Mouse (Mus musculus) MEL (cell line): ENCODE results near the gene 4932411N23Rik. TPM values are rescaled to one million over a fixed set of nuclear protein-coding genes. Genes with fewer than 3 reads are reported as not detected.
"Not testable (repeated sequence)": the region's sequence is repeated elsewhere in the genome, so short reads cannot be mapped to it uniquely, and the experiment has no call there.

Experiments
- DNase-seq: peaks from one replicate; pipeline ENCODE4 v3.0.0; 2011; ENCODE audit warnings: low read depth, low spot score
- H3K27ac ChIP-seq: 2 replicates; pipeline ENCODE4 v1.5.1; 2012; ENCODE audit warnings: low read depth, mild to moderate bottlenecking, control low read depth, low read length, moderate library complexity; ENCODE audit not compliant: control insufficient read depth
- H3K27me3 ChIP-seq, 2 experiments: fragments of 150-350 bp in 1 of 2; sonication (generic) in 1 of 2; 2 replicates each; pipeline ENCODE4 v1.6.1; 2012; ENCODE audit warnings: low read length in 2 of 2, mild to moderate bottlenecking in 2 of 2, improper control_type of control experiment in 1 of 2, moderate library complexity in 1 of 2; ENCODE audit not compliant: insufficient read depth in 2 of 2, control insufficient read depth in 1 of 2
- H3K36me3 ChIP-seq, 2 experiments: 2 replicates each; pipeline ENCODE4 v1.6.1; 2012 to 2014; ENCODE audit warnings: low read length in 2 of 2, improper control_type of control experiment in 1 of 2, inconsistent platforms in 1 of 2, mild to moderate bottlenecking in 1 of 2; ENCODE audit not compliant: insufficient read depth in 2 of 2, control insufficient read depth in 1 of 2
- H3K4me1 ChIP-seq, 2 experiments: fragments of 150-350 bp in 1 of 2; sonication (generic) in 1 of 2; 2 replicates each; pipeline ENCODE4 v1.6.1; 2012; ENCODE audit warnings: low read length in 2 of 2, improper control_type of control experiment in 1 of 2, mild to moderate bottlenecking in 1 of 2; ENCODE audit not compliant: insufficient read depth in 2 of 2, control insufficient read depth in 1 of 2
- H3K4me3 ChIP-seq, 2 experiments: fragments of 150-350 bp in 1 of 2; sonication (generic) in 1 of 2; 2 replicates each; pipeline ENCODE4 v1.5.1; 2012; ENCODE audit warnings: low read depth in 2 of 2, low read length in 2 of 2, mild to moderate bottlenecking in 2 of 2, moderate library complexity in 2 of 2, control low read depth in 1 of 2, improper control_type of control experiment in 1 of 2; ENCODE audit not compliant: control insufficient read depth in 1 of 2, insufficient read depth in 1 of 2
- H3K79me2 ChIP-seq: 2 replicates; pipeline ENCODE4 v1.6.1; 2012; ENCODE audit warnings: mild to moderate bottlenecking, low read length, moderate library complexity; ENCODE audit not compliant: control insufficient read depth, poor library complexity, insufficient read depth
- H3K9ac ChIP-seq: 2 replicates; pipeline ENCODE4 v1.6.1; 2012; ENCODE audit warnings: low read depth, mild to moderate bottlenecking, control low read depth, low read length, moderate library complexity; ENCODE audit not compliant: control insufficient read depth, poor library complexity, severe bottlenecking
- H3K9me3 ChIP-seq: fragments of 150-350 bp; sonication (generic); replicated peaks from 2 replicates; pipeline ENCODE4 v1.6.1; 2012; ENCODE audit warnings: mild to moderate bottlenecking, low read length, improper control_type of control experiment, moderate library complexity; ENCODE audit not compliant: insufficient read depth
- EP300 ChIP-seq, 2 experiments: IDR thresholded peaks; 2 replicates each; pipeline ENCODE4 v1.6.1; 2011; ENCODE audit warnings: improper control_type of control experiment in 2 of 2, low read length in 2 of 2, low read depth in 1 of 2, mild to moderate bottlenecking in 1 of 2
- ETS1 ChIP-seq: IDR thresholded peaks from 2 replicates; pipeline ENCODE4 v1.6.1; 2012; ENCODE audit warnings: low read depth, mild to moderate bottlenecking, inconsistent platforms, low read length, improper control_type of control experiment, moderate library complexity
- GABPA ChIP-seq: IDR thresholded peaks from 2 replicates; pipeline ENCODE4 v1.6.1; 2012; ENCODE audit warnings: low read depth, mild to moderate bottlenecking, inconsistent platforms, low read length, improper control_type of control experiment, moderate library complexity
- MAFK ChIP-seq: IDR thresholded peaks from 2 replicates; pipeline ENCODE4 v1.6.1; 2011; ENCODE audit warnings: low read depth, mild to moderate bottlenecking, low read length, improper control_type of control experiment, borderline replicate concordance
- RCOR1 ChIP-seq: IDR thresholded peaks from 2 replicates; pipeline ENCODE4 v1.6.1; 2012; ENCODE audit warnings: low read depth, mild to moderate bottlenecking, inconsistent platforms, low read length, improper control_type of control experiment
- SIN3A ChIP-seq: IDR thresholded peaks from 2 replicates; pipeline ENCODE4 v1.6.1; 2012; ENCODE audit warnings: low read length, improper control_type of control experiment, inconsistent platforms
- USF1 ChIP-seq: IDR thresholded peaks from 2 replicates; pipeline ENCODE4 v1.6.1; 2014; ENCODE audit warnings: low read depth, mild to moderate bottlenecking, inconsistent platforms, low read length, improper control_type of control experiment, moderate library complexity
- ZC3H11A ChIP-seq: IDR thresholded peaks from 2 replicates; pipeline ENCODE4 v1.6.1; 2012; ENCODE audit warnings: low read depth, mild to moderate bottlenecking, inconsistent platforms, low read length, improper control_type of control experiment
- polyA plus RNA-seq, 2 experiments: library from polyadenylated mRNA; stranded (reverse) in 1 of 2; unstranded in 1 of 2; fragments of >175 nt in 1 of 2; fragments of >200 nt in 1 of 2; gene quantifications; 2 replicates each; pipeline versions ENCODE4 v1.2.1 to v1.2.4; 2012; ENCODE audit warnings: low replicate concordance in 2 of 2, low read depth in 1 of 2; ENCODE audit not compliant: insufficient read length in 2 of 2, insufficient read depth in 1 of 2, missing spikeins in 1 of 2
- total RNA-seq: library from RNA; depleted of rRNA; stranded (reverse); fragments of 300-350 nt; gene quantifications from 2 replicates; pipeline ENCODE4 v1.2.3, GENCODE M21; 2012; rRNA removed

Gene 4932411N23Rik
- not detected in 2 replicates for total RNA-seq
- not detected for polyA plus RNA-seq

- Histone ChIP-seq H3K36me3 (no peaks in the 10 kb centered on the region), H3K9me3 (no peaks in the 10 kb centered on the region)
These were observed at the start of gene 4932411N23Rik for GRCm38 (mm10) chrX:126815768-126816167. Gene 4932411N23Rik (minus strand): TSS chrX:126815868.

GRCm38 (mm10) chrX:126779895-126780294, 35.8 kb downstream of the 4932411N23Rik start:
- H3K9ac ChIP-seq: no peak overlapping the region
- no peaks in the 10 kb centered on the region for H3K4me1 ChIP-seq
- no peaks in the 10 kb centered on the region for H3K79me2 ChIP-seq
- H3K4me3 ChIP-seq: no peak overlapping the region
- no peak overlapping the region for H3K27ac ChIP-seq
- no peaks in the 10 kb centered on the region for H3K9me3 ChIP-seq
- TF ChIP-seq MAFK: no peak
- TF ChIP-seq SIN3A: no peak
- TF ChIP-seq RCOR1: no peak
- no peak for TF ChIP-seq ETS1
- TF ChIP-seq GABPA: no peak
- no peak for TF ChIP-seq USF1
- TF ChIP-seq, all 39 proteins: peak for 0
- Histone ChIP-seq H3K36me3 (no peaks in the 10 kb centered on the region), H3K27me3 (peaks cover 0 to 15% of the 10 kb centered on the region in 2 experiments; a peak in 3 of 4 replicates)
- no peak for DNase-seq

More at GRCm38 (mm10) chrX:126815768-126816167, at the start of gene 4932411N23Rik:
- DNase-seq: no peak
- H3K4me1 ChIP-seq: no peaks in the 10 kb centered on the region
- TF ChIP-seq ZC3H11A: no peak
- TF ChIP-seq EP300 (IDR thresholded peaks at IDR 0.05; ENCODE audit: low read depth in 1 of 2, low read length in 2 of 2): no peak
- TF ChIP-seq, all 39 proteins: peak for 0
- no peak within 1 kb of the TSS for H3K4me3 ChIP-seq
- H3K9ac ChIP-seq: no peak within 1 kb of the TSS
- no peaks in the 10 kb centered on the region for H3K27me3 ChIP-seq
- H3K27ac ChIP-seq: no peak within 1 kb of the TSS
- H3K79me2 ChIP-seq: no peaks in the 10 kb centered on the region

GRCm38 (mm10) chrX:126777643-126778042, 38.0 kb downstream of the 4932411N23Rik start:
- peak; percentile 63 for DNase-seq

GRCm38 (mm10) chrX:126774846-126775245, 40.8 kb downstream of the 4932411N23Rik start:
- not testable (repeated sequence) for H3K27ac ChIP-seq, H3K4me3 ChIP-seq, H3K36me3 ChIP-seq, H3K79me2 ChIP-seq, H3K9ac ChIP-seq, H3K9me3 ChIP-seq, H3K4me1 ChIP-seq
- H3K27me3 ChIP-seq: peaks cover 2 to 38% of the 10 kb centered on the region in 2 experiments
- DNase-seq: peak; percentile 61

More at GRCm38 (mm10) chrX:126777643-126778042, 38.0 kb downstream of the 4932411N23Rik start:
- H3K79me2 ChIP-seq, H3K4me3 ChIP-seq, H3K9me3 ChIP-seq, H3K4me1 ChIP-seq, H3K27ac ChIP-seq, H3K36me3 ChIP-seq, H3K9ac ChIP-seq: not testable (repeated sequence)
- H3K27me3 ChIP-seq: peaks cover 0 to 23% of the 10 kb centered on the region in 2 experiments; a peak in 3 of 4 replicates

GRCm38 (mm10) chrX:126773511-126773910, 42.2 kb downstream of the 4932411N23Rik start:
- H3K9me3 ChIP-seq, DNase-seq, H3K4me3 ChIP-seq, H3K79me2 ChIP-seq, H3K36me3 ChIP-seq, H3K9ac ChIP-seq, H3K27ac ChIP-seq, H3K4me1 ChIP-seq: not testable (repeated sequence)
- H3K27me3 ChIP-seq: peaks cover 2 to 38% of the 10 kb centered on the region in 2 experiments
